Mouse (Mus musculus): ENCODE measurements around the gene Srm. TPM values are rescaled to one million over a fixed set of nuclear protein-coding genes. Genes with fewer than 3 reads are reported as not detected.
A peak's percentile ranks its signal among the peaks of the same experiment; 100 is the strongest.

Gene Srm
- polyA plus RNA-seq (2012): 3.4 and 4.3 TPM in 2 replicates

GRCm38 (mm10) chr4:148591171-148591630 lies at the start of gene Srm:
Srm (plus strand) TSS chr4:148591503.
- H3K4me3 ChIP-seq (replicated peaks): peak within 1 kb of the TSS; percentile 79
- H3K4me1 ChIP-seq (ENCODE audit: control insufficient read depth): peaks cover 26% of the 10 kb centered on the region
- peaks cover 33% of the 10 kb centered on the region for H3K36me3 ChIP-seq (ENCODE audit: control insufficient read depth)
- no peaks in the 10 kb centered on the region for H3K27me3 ChIP-seq (ENCODE audit: control insufficient read depth)
- TF ChIP-seq GATA1 (IDR thresholded peaks at IDR 0.05; ENCODE audit: low read length) (no peak), TAL1 (IDR thresholded peaks at IDR 0.05; ENCODE audit: low read length) (no peak)
- no peaks in the 10 kb centered on the region for H3K9me3 ChIP-seq (ENCODE audit: control insufficient read depth, low read length)

GRCm38 (mm10) chr4:148549106-148549505 lies 42.2 kb upstream of the Srm start:
- Histone ChIP-seq H3K9me3 (ENCODE audit: control insufficient read depth, low read length) (no peaks in the 10 kb centered on the region), H3K27me3 (ENCODE audit: control insufficient read depth) (no peaks in the 10 kb centered on the region), H3K36me3 (ENCODE audit: control insufficient read depth) (peaks cover 80% of the 10 kb centered on the region), H3K4me1 (ENCODE audit: control insufficient read depth) (no peaks in the 10 kb centered on the region), H3K4me3 (replicated peaks) (no peak overlapping the region)
- no peak for TF ChIP-seq GATA1 (IDR thresholded peaks at IDR 0.05; ENCODE audit: low read length)
- no peak for TF ChIP-seq TAL1 (IDR thresholded peaks at IDR 0.05; ENCODE audit: low read length)

- Histone ChIP-seq H3K9me3 (ENCODE audit: control insufficient read depth, low read length) (no peaks in the 10 kb centered on the region), H3K27me3 (ENCODE audit: control insufficient read depth) (no peaks in the 10 kb centered on the region), H3K36me3 (ENCODE audit: control insufficient read depth) (peaks cover 67% of the 10 kb centered on the region), H3K4me3 (replicated peaks) (peak overlapping the region; percentile 76), H3K4me1 (ENCODE audit: control insufficient read depth) (peaks cover 24% of the 10 kb centered on the region)
- TF ChIP-seq TAL1 (IDR thresholded peaks at IDR 0.05; ENCODE audit: low read length) (no peak), GATA1 (IDR thresholded peaks at IDR 0.05; ENCODE audit: low read length) (no peak)
Measured at GRCm38 (mm10) chr4:148557766-148558165, 33.5 kb upstream of the Srm start.

- H3K4me3 ChIP-seq (replicated peaks): peak within 1 kb of the TSS; percentile 76
- H3K4me1 ChIP-seq (ENCODE audit: control insufficient read depth): peaks cover 24% of the 10 kb centered on the region
- H3K9me3 ChIP-seq (ENCODE audit: control insufficient read depth, low read length): no peaks in the 10 kb centered on the region
- no peak for TF ChIP-seq GATA1 (IDR thresholded peaks at IDR 0.05; ENCODE audit: low read length)
- no peak for TF ChIP-seq TAL1 (IDR thresholded peaks at IDR 0.05; ENCODE audit: low read length)
- no peaks in the 10 kb centered on the region for H3K27me3 ChIP-seq (ENCODE audit: control insufficient read depth)
- peaks cover 67% of the 10 kb centered on the region for H3K36me3 ChIP-seq (ENCODE audit: control insufficient read depth)
Measured at GRCm38 (mm10) chr4:148558297-148559000, 32.9 kb upstream of the Srm start, which contains the start of gene Exosc10. Exosc10 (plus strand) TSS chr4:148558429.

GRCm38 (mm10) chr4:148562676-148563075 lies 28.6 kb upstream of the Srm start:
- Histone ChIP-seq H3K36me3 (ENCODE audit: control insufficient read depth) (peaks cover 76% of the 10 kb centered on the region), H3K9me3 (ENCODE audit: control insufficient read depth, low read length) (no peaks in the 10 kb centered on the region), H3K27me3 (ENCODE audit: control insufficient read depth) (no peaks in the 10 kb centered on the region), H3K4me1 (ENCODE audit: control insufficient read depth) (peaks cover 15% of the 10 kb centered on the region), H3K4me3 (replicated peaks) (no peak overlapping the region)
- TF ChIP-seq GATA1 (IDR thresholded peaks at IDR 0.05; ENCODE audit: low read length): no peak
- TF ChIP-seq TAL1 (IDR thresholded peaks at IDR 0.05; ENCODE audit: low read length): no peak

GRCm38 (mm10) chr4:148563595-148563994 lies 27.7 kb upstream of the Srm start:
- no peaks in the 10 kb centered on the region for H3K9me3 ChIP-seq (ENCODE audit: control insufficient read depth, low read length)
- no peaks in the 10 kb centered on the region for H3K27me3 ChIP-seq (ENCODE audit: control insufficient read depth)
- H3K36me3 ChIP-seq (ENCODE audit: control insufficient read depth): peaks cover 85% of the 10 kb centered on the region
- no peak overlapping the region for H3K4me3 ChIP-seq (replicated peaks)
- peaks cover 9% of the 10 kb centered on the region for H3K4me1 ChIP-seq (ENCODE audit: control insufficient read depth)
- TF ChIP-seq TAL1 (IDR thresholded peaks at IDR 0.05; ENCODE audit: low read length): no peak
- TF ChIP-seq GATA1 (IDR thresholded peaks at IDR 0.05; ENCODE audit: low read length): no peak

GRCm38 (mm10) chr4:148570138-148570537 lies 21.2 kb upstream of the Srm start:
- Histone ChIP-seq H3K36me3 (ENCODE audit: control insufficient read depth) (peaks cover 94% of the 10 kb centered on the region), H3K9me3 (ENCODE audit: control insufficient read depth, low read length) (no peaks in the 10 kb centered on the region), H3K4me3 (replicated peaks) (no peak overlapping the region), H3K27me3 (ENCODE audit: control insufficient read depth) (no peaks in the 10 kb centered on the region), H3K4me1 (ENCODE audit: control insufficient read depth) (no peaks in the 10 kb centered on the region)
- TF ChIP-seq GATA1 (IDR thresholded peaks at IDR 0.05; ENCODE audit: low read length) (no peak), TAL1 (IDR thresholded peaks at IDR 0.05; ENCODE audit: low read length) (no peak)

GRCm38 (mm10) chr4:148570693-148571295 lies 20.5 kb upstream of the Srm start:
- no peak for TF ChIP-seq GATA1 (IDR thresholded peaks at IDR 0.05; ENCODE audit: low read length)
- no peak for TF ChIP-seq TAL1 (IDR thresholded peaks at IDR 0.05; ENCODE audit: low read length)
- no peaks in the 10 kb centered on the region for H3K9me3 ChIP-seq (ENCODE audit: control insufficient read depth, low read length)
- no peaks in the 10 kb centered on the region for H3K27me3 ChIP-seq (ENCODE audit: control insufficient read depth)
- H3K36me3 ChIP-seq (ENCODE audit: control insufficient read depth): peaks cover 94% of the 10 kb centered on the region
- H3K4me3 ChIP-seq (replicated peaks): no peak overlapping the region
- H3K4me1 ChIP-seq (ENCODE audit: control insufficient read depth): no peaks in the 10 kb centered on the region

GRCm38 (mm10) chr4:148573222-148573621 lies 18.1 kb upstream of the Srm start:
- H3K27me3 ChIP-seq (ENCODE audit: control insufficient read depth): no peaks in the 10 kb centered on the region
- peaks cover 96% of the 10 kb centered on the region for H3K36me3 ChIP-seq (ENCODE audit: control insufficient read depth)

More at GRCm38 (mm10) chr4:148573222-148573621, 18.1 kb upstream of the Srm start:
- TF ChIP-seq TAL1 (IDR thresholded peaks at IDR 0.05; ENCODE audit: low read length): no peak
- no peak for TF ChIP-seq GATA1 (IDR thresholded peaks at IDR 0.05; ENCODE audit: low read length)
- H3K4me3 ChIP-seq (replicated peaks): no peak overlapping the region
- H3K9me3 ChIP-seq (ENCODE audit: control insufficient read depth, low read length): no peaks in the 10 kb centered on the region
- no peaks in the 10 kb centered on the region for H3K4me1 ChIP-seq (ENCODE audit: control insufficient read depth)

Measured in erythroblast, embryonic 14.5 days (primary cell).